Mouse (Mus musculus) heart, adult 2 months (tissue): Measurements from ENCODE around the gene Enpp7. TPM values are rescaled to one million over a fixed set of nuclear protein-coding genes. Genes with fewer than 3 reads are reported as not detected.

Source experiments
- DNase-seq, 2 experiments: peaks; one replicate each; pipeline ENCODE4 v3.0.0; 2021
- H3K27ac ChIP-seq: fragments of 200-600 bp; 2 replicates; pipeline ENCODE4 v1.8.1; 2022
- H3K27me3 ChIP-seq: fragments of 200-500 bp; 2 replicates; pipeline ENCODE4 v1.6.1; 2012; ENCODE audit warnings: mild to moderate bottlenecking, low read length, inconsistent platforms, mixed read lengths; ENCODE audit not compliant: control insufficient read depth, insufficient read depth
- H3K36me3 ChIP-seq: fragments of 200-500 bp; 2 replicates; pipeline ENCODE4 v1.6.1; 2012; ENCODE audit warnings: low read length, inconsistent platforms; ENCODE audit not compliant: control insufficient read depth, insufficient read depth
- H3K4me1 ChIP-seq: fragments of 200-500 bp; 2 replicates; pipeline ENCODE4 v1.6.1; 2011; ENCODE audit warnings: low read length; ENCODE audit not compliant: control insufficient read depth, insufficient read depth
- H3K4me3 ChIP-seq: fragments of 200-600 bp; 2 replicates; pipeline ENCODE4 v1.8.1; 2022
- H3K79me2 ChIP-seq: fragments of 200-500 bp; replicated peaks from 2 replicates; pipeline ENCODE4 v1.6.1; 2012; ENCODE audit warnings: mild to moderate bottlenecking, inconsistent platforms, low read length, moderate library complexity, mixed read lengths; ENCODE audit not compliant: control insufficient read depth, insufficient read depth
- H3K9ac ChIP-seq: fragments of 200-500 bp; 2 replicates; pipeline ENCODE4 v1.6.1; 2012; ENCODE audit warnings: low read depth, mild to moderate bottlenecking, control low read depth, inconsistent platforms, low read length, mixed read lengths
- CTCF ChIP-seq: fragments of 200-600 bp; IDR thresholded peaks from 2 replicates; pipeline ENCODE4 v1.8.1; 2022; ENCODE audit warnings: antibody characterized with exemption, mild to moderate bottlenecking, moderate library complexity
- EP300 ChIP-seq: fragments of 200-500 bp; IDR thresholded peaks from 2 replicates; pipeline ENCODE4 v1.6.1; 2011; ENCODE audit warnings: low read depth, low read length, control low read depth; ENCODE audit not compliant: insufficient read depth
- POLR2A ChIP-seq: fragments of 200-500 bp; IDR thresholded peaks from 2 replicates; pipeline ENCODE4 v1.6.1; 2011; ENCODE audit warnings: mild to moderate bottlenecking, low read depth, low read length, control low read depth; ENCODE audit not compliant: insufficient read depth
- WGBS: fragments of 180-500 bp; shearing (Covaris S2); methylation state at CpG from one replicate; pipeline ENCODE4 v1.1.7; 2018; 5-methylcytosine and 5-hydroxymethylcytosine counted together
- intact Hi-C: fragments of 180-260 bp; cut with DNase I; formaldehyde crosslinking; loops from one replicate; pipeline ENCODE4 v1.15.1; 2025
- polyA plus RNA-seq: library from polyadenylated mRNA; depleted of rRNA; stranded (reverse); fragments of >200 nt; gene quantifications from 2 replicates; pipeline ENCODE4 v1.2.3, GENCODE M21; 2012
- total RNA-seq, 2 experiments: library from RNA; stranded (reverse); gene quantifications; 2 replicates each; pipeline ENCODE4 v1.2.3; 2021

Enpp7 gene
- total and polyA plus RNA-seq, 3 experiments, result not detected

GRCm38 (mm10) chr11:118960649-118961048 lies 27.3 kb upstream of the Enpp7 start:
- H3K27ac ChIP-seq, result no peak overlapping the region
- H3K27me3 ChIP-seq, result no peaks in the 10 kb centered on the region
- H3K9ac ChIP-seq, result no peak overlapping the region
- no peak for TF ChIP-seq CTCF
- no peak for TF ChIP-seq EP300
- TF ChIP-seq POLR2A, result no peak
- H3K4me1 ChIP-seq, result no peaks in the 10 kb centered on the region
- H3K4me3 ChIP-seq, result no peak overlapping the region
- no peaks in the 10 kb centered on the region for H3K36me3 ChIP-seq
- 76% methylated on average over 3 of the region's 3 CpGs for WGBS
- intact Hi-C loops, result no loop called here
- no peaks in the 10 kb centered on the region for H3K79me2 ChIP-seq
- DNase-seq, result no peak

GRCm38 (mm10) chr11:118962478-118962877 lies 25.5 kb upstream of the Enpp7 start:
- Histone ChIP-seq H3K4me3 (no peak overlapping the region), H3K27me3 (no peaks in the 10 kb centered on the region), H3K79me2 (no peaks in the 10 kb centered on the region), H3K9ac (no peak overlapping the region), H3K4me1 (no peaks in the 10 kb centered on the region), H3K36me3 (no peaks in the 10 kb centered on the region), H3K27ac (no peak overlapping the region)
- WGBS, result 49% methylated on average over 4 of the region's 4 CpGs
- intact Hi-C loops, result no loop called here
- TF ChIP-seq EP300 (no peak), POLR2A (no peak), CTCF (no peak)
- DNase-seq, result no peak

GRCm38 (mm10) chr11:118963926-118964325 lies 24.1 kb upstream of the Enpp7 start:
- WGBS, result 72% methylated on average over 5 of the region's 5 CpGs
- TF ChIP-seq CTCF (no peak), EP300 (no peak), POLR2A (no peak)
- H3K36me3 ChIP-seq, result no peaks in the 10 kb centered on the region
- H3K4me3 ChIP-seq, result no peak overlapping the region
- intact Hi-C loops, result no loop called here
- no peak for DNase-seq
- no peak overlapping the region for H3K9ac ChIP-seq
- H3K27ac ChIP-seq, result no peak overlapping the region
- no peaks in the 10 kb centered on the region for H3K79me2 ChIP-seq
- H3K4me1 ChIP-seq, result no peaks in the 10 kb centered on the region
- no peaks in the 10 kb centered on the region; the same call in 1 of the 2 replicates for H3K27me3 ChIP-seq

- intact Hi-C loops, result no loop called here
- 67% methylated on average over 7 of the region's 7 CpGs for WGBS
- no peaks in the 10 kb centered on the region; the same call in 1 of the 2 replicates for H3K27me3 ChIP-seq
Observed at GRCm38 (mm10) chr11:118965078-118965477, 22.9 kb upstream of the Enpp7 start.

GRCm38 (mm10) chr11:118971470-118972034 lies 16.4 kb upstream of the Enpp7 start:
- intact Hi-C loops, result loop anchor here (10.0 kb wide), 1 partner anchor 327 kb away; no protein-coding TSS in a partner anchor
- no peak for DNase-seq
- Histone ChIP-seq H3K4me3 (no peak overlapping the region), H3K27me3 (peaks cover 2% of the 10 kb centered on the region; the same call in 1 of the 2 replicates), H3K27ac (no peak overlapping the region), H3K36me3 (no peaks in the 10 kb centered on the region), H3K4me1 (peaks cover 1% of the 10 kb centered on the region), H3K9ac (no peak overlapping the region), H3K79me2 (no peaks in the 10 kb centered on the region)
- 34% methylated on average over 20 of the region's 20 CpGs for WGBS
- TF ChIP-seq EP300 (no peak), CTCF (peak; percentile 66)

More at GRCm38 (mm10) chr11:118965078-118965477, 22.9 kb upstream of the Enpp7 start:
- DNase-seq, result no peak
- H3K27ac ChIP-seq, result no peak overlapping the region
- H3K36me3 ChIP-seq, result no peaks in the 10 kb centered on the region
- H3K4me3 ChIP-seq, result no peak overlapping the region
- TF ChIP-seq EP300, result no peak
- H3K9ac ChIP-seq, result no peak overlapping the region
- H3K79me2 ChIP-seq, result no peaks in the 10 kb centered on the region
- H3K4me1 ChIP-seq, result no peaks in the 10 kb centered on the region

GRCm38 (mm10) chr11:118972431-118973377 lies 15.3 kb upstream of the Enpp7 start:
- no peak for TF ChIP-seq EP300
- no peak for TF ChIP-seq CTCF
- TF ChIP-seq POLR2A, result no peak
- DNase-seq, result no peak
- H3K27ac ChIP-seq, result no peak overlapping the region
- peaks cover 1% of the 10 kb centered on the region for H3K4me1 ChIP-seq
- H3K4me3 ChIP-seq, result no peak overlapping the region
- no peaks in the 10 kb centered on the region for H3K36me3 ChIP-seq
- H3K9ac ChIP-seq, result no peak overlapping the region
- H3K27me3 ChIP-seq, result peaks cover 3% of the 10 kb centered on the region; the same call in 1 of the 2 replicates
- intact Hi-C loops, result loop anchor here (10.0 kb wide), 1 partner anchor 328 kb away; no protein-coding TSS in a partner anchor
- no peaks in the 10 kb centered on the region for H3K79me2 ChIP-seq
- WGBS, result 45% methylated on average over 18 of the region's 18 CpGs
